Mouse (Mus musculus) E14TG2a.4 (cell line): ENCODE data around the gene Pcbp2.

Source experiments
- CTCF ChIP-seq: conservative IDR thresholded peaks from 2 replicates; pipeline ENCODE4 v1.5.1; 2014; ENCODE audit warnings: low read length
- NANOG ChIP-seq: IDR thresholded peaks from 2 replicates; pipeline ENCODE4 v1.6.1; 2014; ENCODE audit warnings: borderline replicate concordance, low read length, mixed read lengths
- POU5F1 ChIP-seq: IDR thresholded peaks from 2 replicates; pipeline ENCODE4 v1.6.1; 2014; ENCODE audit warnings: low read length, borderline replicate concordance

- TF ChIP-seq CTCF, result no peak
- TF ChIP-seq POU5F1, result no peak
- no peak for TF ChIP-seq NANOG
Measured at GRCm38 (mm10) chr15:102483136-102483535, 12.8 kb downstream of the Pcbp2 start.
